Mouse (Mus musculus): ENCODE data around the gene 8030411F24Rik. TPM values are rescaled to one million over a fixed set of nuclear protein-coding genes. Genes with fewer than 3 reads are reported as not detected.

The 8030411F24Rik gene
- polyA plus RNA-seq, 1 experiment from 2014 or later = not detected

DNA sequence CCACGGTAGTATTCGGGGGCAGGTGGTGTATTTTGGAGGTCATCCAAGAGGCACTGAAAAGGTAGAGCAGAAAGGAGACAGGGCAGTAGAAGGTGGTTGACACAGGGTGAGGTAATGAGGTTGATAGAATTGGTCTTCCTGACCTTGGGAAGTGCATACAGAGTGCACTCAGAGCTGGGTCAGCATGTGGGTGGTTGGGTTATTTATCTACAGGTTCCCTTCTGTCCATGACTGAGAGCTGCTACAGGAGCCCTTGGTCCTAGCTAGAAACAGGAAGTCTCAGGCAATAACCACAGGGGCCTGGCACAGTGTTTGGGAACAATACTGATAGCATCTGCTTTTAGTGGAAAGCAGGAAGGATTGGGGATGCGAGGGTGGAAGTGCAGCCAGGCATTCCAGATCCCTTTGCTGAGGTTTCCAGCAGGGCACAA, 19.7 kb downstream of the 8030411F24Rik start:
- Histone ChIP-seq H3K27ac (no peak overlapping the region), H3K36me3 (replicated peaks) (no peaks in the 10 kb centered on the region), H3K27me3 (ENCODE audit: poor library complexity, severe bottlenecking) (no peaks in the 10 kb centered on the region), H3K4me1 (no peaks in the 10 kb centered on the region), H3K4me3 (no peak overlapping the region), H3K9me3 (no peaks in the 10 kb centered on the region)
- 81% methylated on average over 3 of the region's 3 CpGs for WGBS
- DNase-seq (ENCODE audit: extremely low spot score, low spot score) = no peak

DNA sequence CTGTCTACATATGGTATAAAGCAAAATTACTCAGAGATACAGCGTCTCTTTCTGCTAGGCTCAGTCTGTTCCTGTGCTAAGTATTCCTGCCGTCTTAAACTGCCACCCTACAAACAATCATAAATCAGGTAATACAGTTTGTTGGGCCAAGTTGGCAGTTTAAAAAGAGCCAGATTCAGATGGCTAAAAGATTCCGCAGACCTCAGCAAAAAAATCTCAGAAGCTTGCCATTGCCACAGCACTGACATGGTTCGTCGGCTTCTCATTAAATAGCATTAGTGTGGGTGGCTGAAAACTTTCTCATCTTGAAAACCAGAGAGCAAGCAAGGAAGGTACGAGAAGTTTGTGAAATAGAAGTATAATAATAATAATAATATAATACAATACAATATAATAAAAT, 24.9 kb downstream of the 8030411F24Rik start:
- Histone ChIP-seq H3K9me3 (no peaks in the 10 kb centered on the region), H3K27me3 (ENCODE audit: poor library complexity, severe bottlenecking) (no peaks in the 10 kb centered on the region), H3K4me1 (no peaks in the 10 kb centered on the region), H3K4me3 (no peak overlapping the region), H3K27ac (no peak overlapping the region), H3K36me3 (replicated peaks) (no peaks in the 10 kb centered on the region)
- WGBS = 86% methylated on average over 6 of the region's 6 CpGs
- no peak for DNase-seq (ENCODE audit: extremely low spot score, low spot score)

DNA sequence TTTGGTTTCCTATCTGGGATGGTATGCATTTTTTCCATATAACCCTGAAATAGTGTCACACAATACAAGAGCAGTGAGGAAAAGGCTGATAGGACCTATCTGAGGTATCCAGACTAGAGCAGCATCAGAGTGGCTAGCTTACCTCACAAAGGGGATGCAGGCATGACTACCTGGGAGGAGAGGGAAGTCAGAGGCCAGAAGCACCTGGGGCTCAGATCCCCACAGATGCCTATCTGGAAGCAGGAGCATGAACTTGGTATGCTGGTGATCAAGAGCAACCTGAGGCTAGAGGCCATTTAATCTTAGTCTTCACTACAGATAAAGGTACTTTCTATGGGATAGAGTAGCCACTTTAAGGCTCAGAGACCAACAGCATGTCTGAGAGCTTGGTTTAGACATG, 38.1 kb downstream of the 8030411F24Rik start, which contains the start of gene Cst13:
Cst13 (plus strand) TSS at position 173 of the 400 bp plus-strand sequence.
- H3K36me3 ChIP-seq (replicated peaks) = no peaks in the 10 kb centered on the region
- no peaks in the 10 kb centered on the region for H3K4me1 ChIP-seq
- no peaks in the 10 kb centered on the region for H3K27me3 ChIP-seq (ENCODE audit: poor library complexity, severe bottlenecking)
- no peaks in the 10 kb centered on the region for H3K9me3 ChIP-seq
- no peak for DNase-seq (ENCODE audit: extremely low spot score, low spot score)
- no peak within 1 kb of the TSS for H3K4me3 ChIP-seq
- no peak within 1 kb of the TSS for H3K27ac ChIP-seq

DNA sequence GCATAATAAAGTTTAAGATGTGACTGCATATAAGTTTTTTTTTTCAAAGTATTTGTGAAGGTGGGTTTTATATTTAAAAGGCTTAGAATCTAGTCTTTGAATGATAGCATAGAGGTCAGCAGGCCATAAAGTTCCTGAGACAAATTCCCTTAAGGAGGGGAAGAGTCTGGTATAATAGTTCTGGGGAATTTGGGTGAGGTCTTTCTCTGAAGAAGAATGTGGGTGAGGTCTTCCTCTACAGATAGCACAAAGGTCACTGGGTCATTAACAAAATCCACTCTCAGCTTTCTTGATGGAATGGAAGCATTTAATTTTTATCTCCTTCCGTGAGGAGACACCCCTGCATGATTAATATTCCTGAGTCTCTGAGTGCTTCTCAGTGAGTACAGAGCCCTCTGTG, 44.2 kb downstream of the 8030411F24Rik start:
- Histone ChIP-seq H3K4me1 (no peaks in the 10 kb centered on the region), H3K27me3 (ENCODE audit: poor library complexity, severe bottlenecking) (no peaks in the 10 kb centered on the region), H3K4me3 (no peak overlapping the region), H3K9me3 (no peaks in the 10 kb centered on the region), H3K36me3 (replicated peaks) (no peaks in the 10 kb centered on the region), H3K27ac (no peak overlapping the region)
- no peak for DNase-seq (ENCODE audit: extremely low spot score, low spot score)
- WGBS = 82% methylated on average over 1 of the region's 1 CpGs

DNA sequence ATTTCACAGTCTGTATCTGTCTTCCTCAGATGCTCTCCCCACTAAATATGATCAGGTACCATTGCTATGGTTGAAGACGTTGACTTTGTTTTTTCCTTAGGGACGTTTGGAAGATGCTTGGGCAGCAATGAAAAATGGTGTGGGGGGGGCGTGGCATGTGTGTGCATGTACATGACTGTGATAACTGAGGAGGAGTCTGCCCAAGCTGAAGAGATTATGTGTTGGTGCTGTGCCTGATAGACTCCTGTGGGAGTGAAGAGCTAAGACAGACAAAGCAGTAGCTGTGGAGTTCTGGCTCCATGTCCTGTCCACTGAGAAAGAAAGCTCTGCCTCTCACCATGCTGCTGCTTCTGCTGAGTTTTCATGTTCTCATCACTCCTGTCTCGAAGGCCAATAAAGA, 53.1 kb downstream of the 8030411F24Rik start, which contains the start of gene Cst9:
Cst9 (plus strand) TSS at position 236 of the 400 bp plus-strand sequence.
- Histone ChIP-seq H3K9me3 (no peaks in the 10 kb centered on the region), H3K4me3 (no peak within 1 kb of the TSS), H3K4me1 (no peaks in the 10 kb centered on the region), H3K36me3 (replicated peaks) (no peaks in the 10 kb centered on the region), H3K27me3 (ENCODE audit: poor library complexity, severe bottlenecking) (no peaks in the 10 kb centered on the region), H3K27ac (no peak within 1 kb of the TSS)
- WGBS = 83% methylated on average over 4 of the region's 4 CpGs
- no peak for DNase-seq (ENCODE audit: extremely low spot score, low spot score)

Other genes starting within 250 kb of the 8030411F24Rik start
- 160 and 162 TPM in 2 replicates for gene Nxt1, start 109.4 kb upstream of the 8030411F24Rik start, polyA plus RNA-seq (2016; fragmentation: Nextera tagmentation; extraction: Ambion mirVana)
- 25.8 and 29.6 TPM in 2 replicates for gene Gzf1, start 101.0 kb upstream of the 8030411F24Rik start, polyA plus RNA-seq (2016; fragmentation: Nextera tagmentation; extraction: Ambion mirVana)
- gene Napb, start 49.5 kb upstream of the 8030411F24Rik start, polyA plus RNA-seq (2016; fragmentation: Nextera tagmentation; extraction: Ambion mirVana) = 5.1 and 5.5 TPM in 2 replicates
- gene Cstl1, start 31.7 kb upstream of the 8030411F24Rik start, polyA plus RNA-seq (2016; fragmentation: Nextera tagmentation; extraction: Ambion mirVana) = not detected in 2 replicates
- gene Cst11, start 10.5 kb upstream of the 8030411F24Rik start, polyA plus RNA-seq (2016; fragmentation: Nextera tagmentation; extraction: Ambion mirVana) = not detected in 2 replicates
- gene Cst12, start 7.4 kb downstream of the 8030411F24Rik start, polyA plus RNA-seq (2016; fragmentation: Nextera tagmentation; extraction: Ambion mirVana) = not detected in 2 replicates
- not detected in 2 replicates for gene Cst8, start 16.8 kb downstream of the 8030411F24Rik start, polyA plus RNA-seq (2016; fragmentation: Nextera tagmentation; extraction: Ambion mirVana)
- not detected in 2 replicates for gene Cst13, start 38.1 kb downstream of the 8030411F24Rik start, polyA plus RNA-seq (2016; fragmentation: Nextera tagmentation; extraction: Ambion mirVana)
- not detected in 2 replicates for gene Cst9, start 53.1 kb downstream of the 8030411F24Rik start, polyA plus RNA-seq (2016; fragmentation: Nextera tagmentation; extraction: Ambion mirVana)
- not detected in 2 replicates for gene 9230104L09Rik, start 83.0 kb downstream of the 8030411F24Rik start, polyA plus RNA-seq (2016; fragmentation: Nextera tagmentation; extraction: Ambion mirVana)
- gene Cst3, start 93.7 kb downstream of the 8030411F24Rik start, polyA plus RNA-seq (2016; fragmentation: Nextera tagmentation; extraction: Ambion mirVana) = 287 and 297 TPM in 2 replicates
- gene Gm1330, start 221.2 kb downstream of the 8030411F24Rik start, polyA plus RNA-seq (2016; fragmentation: Nextera tagmentation; extraction: Ambion mirVana) = not detected in 2 replicates
- gene Gm10750, start 235.2 kb downstream of the 8030411F24Rik start, polyA plus RNA-seq (2016; fragmentation: Nextera tagmentation; extraction: Ambion mirVana) = not detected in 2 replicates

Data from forebrain, embryonic 10.5 days (tissue).